Mouse (Mus musculus): Measurements from ENCODE around the gene Myh3. TPM values are rescaled to one million over a fixed set of nuclear protein-coding genes. Genes with fewer than 3 reads are reported as not detected.

Gene Myh3
- polyA plus RNA-seq, 1 experiment = not detected

GRCm38 (mm10) chr11:67133526-67133925 lies 55.4 kb downstream of the Myh3 start:
- WGBS = 71% methylated on average over 2 of the region's 2 CpGs
- no peak overlapping the region for H3K4me3 ChIP-seq (replicated peaks; ENCODE audit: control insufficient read depth, low read depth, low read length)

GRCm38 (mm10) chr11:67134654-67135053 lies 56.6 kb downstream of the Myh3 start:
- TF ChIP-seq POLR2A (IDR thresholded peaks at IDR 0.05; ENCODE audit: borderline replicate concordance, control insufficient read depth, low read depth, low read length) (no peak), CTCF (IDR thresholded peaks at IDR 0.05; ENCODE audit: control insufficient read depth, insufficient read depth, low read length) (no peak)
- Histone ChIP-seq H3K27ac (ENCODE audit: control insufficient read depth, insufficient read depth, low read depth, low read length, poor library complexity) (no peak overlapping the region), H3K4me3 (replicated peaks; ENCODE audit: control insufficient read depth, low read depth, low read length) (no peak overlapping the region), H3K4me1 (ENCODE audit: control insufficient read depth, insufficient read depth, low read length) (no peaks in the 10 kb centered on the region)
- 83% methylated on average over 6 of the region's 6 CpGs for WGBS

More at GRCm38 (mm10) chr11:67133526-67133925, 55.4 kb downstream of the Myh3 start:
- TF ChIP-seq POLR2A (IDR thresholded peaks at IDR 0.05; ENCODE audit: borderline replicate concordance, control insufficient read depth, low read depth, low read length) (no peak), CTCF (IDR thresholded peaks at IDR 0.05; ENCODE audit: control insufficient read depth, insufficient read depth, low read length) (no peak)
- Histone ChIP-seq H3K27ac (ENCODE audit: control insufficient read depth, insufficient read depth, low read depth, low read length, poor library complexity) (no peak overlapping the region), H3K4me1 (ENCODE audit: control insufficient read depth, insufficient read depth, low read length) (no peaks in the 10 kb centered on the region)

GRCm38 (mm10) chr11:67135532-67135931 lies 57.4 kb downstream of the Myh3 start:
- 71% methylated on average over 2 of the region's 2 CpGs for WGBS
- Histone ChIP-seq H3K4me1 (ENCODE audit: control insufficient read depth, insufficient read depth, low read length) (no peaks in the 10 kb centered on the region), H3K27ac (ENCODE audit: control insufficient read depth, insufficient read depth, low read depth, low read length, poor library complexity) (no peak overlapping the region), H3K4me3 (replicated peaks; ENCODE audit: control insufficient read depth, low read depth, low read length) (no peak overlapping the region)
- TF ChIP-seq CTCF (IDR thresholded peaks at IDR 0.05; ENCODE audit: control insufficient read depth, insufficient read depth, low read length) = no peak
- TF ChIP-seq POLR2A (IDR thresholded peaks at IDR 0.05; ENCODE audit: borderline replicate concordance, control insufficient read depth, low read depth, low read length) = no peak

GRCm38 (mm10) chr11:67139556-67139955 lies 61.5 kb downstream of the Myh3 start:
- TF ChIP-seq CTCF (IDR thresholded peaks at IDR 0.05; ENCODE audit: control insufficient read depth, insufficient read depth, low read length) (no peak), POLR2A (IDR thresholded peaks at IDR 0.05; ENCODE audit: borderline replicate concordance, control insufficient read depth, low read depth, low read length) (no peak)
- H3K4me3 ChIP-seq (replicated peaks; ENCODE audit: control insufficient read depth, low read depth, low read length) = no peak overlapping the region
- no peaks in the 10 kb centered on the region for H3K4me1 ChIP-seq (ENCODE audit: control insufficient read depth, insufficient read depth, low read length)
- no peak overlapping the region for H3K27ac ChIP-seq (ENCODE audit: control insufficient read depth, insufficient read depth, low read depth, low read length, poor library complexity)
- WGBS = 78% methylated on average over 8 of the region's 8 CpGs

- Histone ChIP-seq H3K27ac (ENCODE audit: control insufficient read depth, insufficient read depth, low read depth, low read length, poor library complexity) (no peak overlapping the region), H3K4me1 (ENCODE audit: control insufficient read depth, insufficient read depth, low read length) (no peaks in the 10 kb centered on the region), H3K4me3 (replicated peaks; ENCODE audit: control insufficient read depth, low read depth, low read length) (no peak overlapping the region)
- TF ChIP-seq CTCF (IDR thresholded peaks at IDR 0.05; ENCODE audit: control insufficient read depth, insufficient read depth, low read length) (no peak), POLR2A (IDR thresholded peaks at IDR 0.05; ENCODE audit: borderline replicate concordance, control insufficient read depth, low read depth, low read length) (no peak)
- WGBS = 82% methylated on average over 5 of the region's 5 CpGs
These were observed 62.1 kb downstream of the Myh3 start for GRCm38 (mm10) chr11:67140175-67140574.

GRCm38 (mm10) chr11:67141031-67141430 lies 62.9 kb downstream of the Myh3 start:
- no peaks in the 10 kb centered on the region for H3K4me1 ChIP-seq (ENCODE audit: control insufficient read depth, insufficient read depth, low read length)
- no peak overlapping the region for H3K27ac ChIP-seq (ENCODE audit: control insufficient read depth, insufficient read depth, low read depth, low read length, poor library complexity)
- 69% methylated on average over 6 of the region's 6 CpGs for WGBS
- H3K4me3 ChIP-seq (replicated peaks; ENCODE audit: control insufficient read depth, low read depth, low read length) = no peak overlapping the region
- TF ChIP-seq POLR2A (IDR thresholded peaks at IDR 0.05; ENCODE audit: borderline replicate concordance, control insufficient read depth, low read depth, low read length) = no peak
- no peak for TF ChIP-seq CTCF (IDR thresholded peaks at IDR 0.05; ENCODE audit: control insufficient read depth, insufficient read depth, low read length)

- no peaks in the 10 kb centered on the region for H3K4me1 ChIP-seq (ENCODE audit: control insufficient read depth, insufficient read depth, low read length)
- no peak overlapping the region for H3K27ac ChIP-seq (ENCODE audit: control insufficient read depth, insufficient read depth, low read depth, low read length, poor library complexity)
- WGBS = 65% methylated on average over 4 of the region's 4 CpGs
- H3K4me3 ChIP-seq (replicated peaks; ENCODE audit: control insufficient read depth, low read depth, low read length) = no peak overlapping the region
- no peak for TF ChIP-seq POLR2A (IDR thresholded peaks at IDR 0.05; ENCODE audit: borderline replicate concordance, control insufficient read depth, low read depth, low read length)
- TF ChIP-seq CTCF (IDR thresholded peaks at IDR 0.05; ENCODE audit: control insufficient read depth, insufficient read depth, low read length) = no peak
These were observed 63.9 kb downstream of the Myh3 start for GRCm38 (mm10) chr11:67142047-67142446.

- no peak overlapping the region for H3K27ac ChIP-seq (ENCODE audit: control insufficient read depth, insufficient read depth, low read depth, low read length, poor library complexity)
- H3K4me1 ChIP-seq (ENCODE audit: control insufficient read depth, insufficient read depth, low read length) = no peaks in the 10 kb centered on the region
- WGBS = 54% methylated on average over 5 of the region's 5 CpGs
- no peak for TF ChIP-seq POLR2A (IDR thresholded peaks at IDR 0.05; ENCODE audit: borderline replicate concordance, control insufficient read depth, low read depth, low read length)
- no peak for TF ChIP-seq CTCF (IDR thresholded peaks at IDR 0.05; ENCODE audit: control insufficient read depth, insufficient read depth, low read length)
- no peak overlapping the region for H3K4me3 ChIP-seq (replicated peaks; ENCODE audit: control insufficient read depth, low read depth, low read length)
These were observed 65.0 kb downstream of the Myh3 start for GRCm38 (mm10) chr11:67143065-67143464.

GRCm38 (mm10) chr11:67143863-67144498 lies 65.9 kb downstream of the Myh3 start:
- TF ChIP-seq CTCF (IDR thresholded peaks at IDR 0.05; ENCODE audit: control insufficient read depth, insufficient read depth, low read length) (no peak), POLR2A (IDR thresholded peaks at IDR 0.05; ENCODE audit: borderline replicate concordance, control insufficient read depth, low read depth, low read length) (no peak)
- WGBS = 81% methylated on average over 4 of the region's 4 CpGs
- H3K4me3 ChIP-seq (replicated peaks; ENCODE audit: control insufficient read depth, low read depth, low read length) = no peak overlapping the region
- H3K27ac ChIP-seq (ENCODE audit: control insufficient read depth, insufficient read depth, low read depth, low read length, poor library complexity) = no peak overlapping the region
- H3K4me1 ChIP-seq (ENCODE audit: control insufficient read depth, insufficient read depth, low read length) = no peaks in the 10 kb centered on the region
